Mouse (Mus musculus) natural killer cell, adult 2 months (primary cell): Measurements from ENCODE around the gene Slc2a1.

ENCODE experiments used
- DNase-seq, 2 experiments: peaks; one replicate each; pipeline ENCODE4 v3.0.0; 2022; ENCODE audit warnings: low spot score in 2 of 2

The Slc2a1 gene

DNA sequence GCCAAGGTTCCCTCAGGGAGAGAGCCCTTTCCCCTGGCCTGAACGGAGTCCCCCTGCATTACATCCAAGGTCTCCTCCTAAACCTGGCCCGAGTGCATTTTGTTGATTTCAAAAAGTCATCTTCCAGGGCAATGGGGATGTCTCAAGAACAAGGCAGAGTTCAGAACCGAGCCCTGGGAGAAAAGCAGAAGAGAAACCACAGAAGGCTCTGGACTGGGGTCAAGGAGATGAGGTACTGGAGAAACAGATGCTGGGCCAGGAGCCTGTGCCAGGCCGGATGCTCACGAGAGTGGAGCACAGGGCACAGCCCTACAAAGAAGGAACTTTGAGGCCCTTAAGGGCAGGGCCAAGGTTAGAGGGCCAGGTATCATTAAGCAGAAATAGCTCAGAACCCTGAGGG lies 69.2 kb downstream of the Slc2a1 start:
- no peak for DNase-seq

- no peak for DNase-seq
These were observed 69.8 kb downstream of the Slc2a1 start for GRCm38 (mm10) chr4:119178331-119178730.

- no peak for DNase-seq
These were observed 71.7 kb downstream of the Slc2a1 start for GRCm38 (mm10) chr4:119180133-119180707.

DNA sequence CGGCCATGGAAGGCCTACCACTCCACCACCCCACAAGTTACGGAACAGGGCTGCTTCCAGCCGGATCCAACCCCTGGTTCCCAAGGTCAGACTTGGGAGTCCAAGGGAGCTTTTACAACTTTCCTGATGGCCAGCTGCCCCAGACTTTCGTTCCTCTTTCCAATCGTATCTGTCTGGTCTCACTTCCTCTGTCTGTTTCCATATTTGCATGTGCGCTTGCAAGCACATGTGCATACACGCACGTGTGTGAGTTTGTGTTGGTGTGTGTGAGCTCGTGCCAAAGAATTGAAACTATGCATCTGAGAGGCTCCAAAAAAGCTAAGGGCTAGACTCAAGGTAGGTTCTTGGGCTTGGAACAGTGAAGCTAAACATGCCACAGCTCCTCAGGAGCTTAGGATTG lies 72.9 kb downstream of the Slc2a1 start:
- DNase-seq, result peak in 1 of 2 experiments; percentile 73

DNA sequence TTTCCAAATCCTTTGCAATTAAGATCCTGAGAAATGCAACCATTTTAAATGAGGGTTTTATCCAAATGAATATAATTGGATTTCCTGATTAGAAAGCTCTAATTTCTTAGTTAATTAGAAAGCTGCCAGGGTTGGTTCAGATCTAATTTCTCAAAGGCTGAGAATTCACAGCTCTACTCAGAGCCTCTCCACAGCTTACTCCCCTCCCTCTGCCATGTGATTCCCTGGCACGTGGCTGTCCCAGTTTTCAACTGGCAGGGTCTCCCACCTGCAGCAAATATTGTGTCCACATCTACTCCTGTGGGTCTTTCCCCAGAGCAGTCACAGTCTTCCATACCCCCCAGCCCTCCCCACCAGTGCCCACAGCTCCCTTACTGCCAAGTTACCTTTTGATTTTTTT lies 75.0 kb downstream of the Slc2a1 start:
- no peak for DNase-seq

GRCm38 (mm10) chr4:119185771-119186170 lies 77.3 kb downstream of the Slc2a1 start:
- DNase-seq, result no peak
